Mouse (Mus musculus): ENCODE measurements around the gene Ulk3. TPM values are rescaled to one million over a fixed set of nuclear protein-coding genes. Genes with fewer than 3 reads are reported as not detected.
A peak's percentile ranks its signal among the peaks of the same experiment; 100 is the strongest.

Gene Ulk3
- total RNA-seq, 1 experiment from 2014 or later, result 3.8 TPM

- ATAC-seq (replicated peaks; ENCODE audit: insufficient number of reproducible peaks, low FRiP score, low TSS enrichment, poor library complexity, severe bottlenecking), result no peak
Observed at GRCm38 (mm10) chr9:57564609-57565008, 24.6 kb upstream of the Ulk3 start.

- ATAC-seq (replicated peaks; ENCODE audit: insufficient number of reproducible peaks, low FRiP score, low TSS enrichment, poor library complexity, severe bottlenecking), result peak; percentile 44
Observed at GRCm38 (mm10) chr9:57565741-57566221, 23.5 kb upstream of the Ulk3 start.

- ATAC-seq (replicated peaks; ENCODE audit: insufficient number of reproducible peaks, low FRiP score, low TSS enrichment, poor library complexity, severe bottlenecking), result no peak
Observed at GRCm38 (mm10) chr9:57566846-57567245, 22.4 kb upstream of the Ulk3 start.

GRCm38 (mm10) chr9:57568500-57568899 lies 20.8 kb upstream of the Ulk3 start:
- no peak for ATAC-seq (replicated peaks; ENCODE audit: insufficient number of reproducible peaks, low FRiP score, low TSS enrichment, poor library complexity, severe bottlenecking)

GRCm38 (mm10) chr9:57574397-57574796 lies 14.9 kb upstream of the Ulk3 start:
- no peak for ATAC-seq (replicated peaks; ENCODE audit: insufficient number of reproducible peaks, low FRiP score, low TSS enrichment, poor library complexity, severe bottlenecking)

- ATAC-seq (replicated peaks; ENCODE audit: insufficient number of reproducible peaks, low FRiP score, low TSS enrichment, poor library complexity, severe bottlenecking), result no peak
Observed at GRCm38 (mm10) chr9:57575577-57575976, 13.7 kb upstream of the Ulk3 start.

- 0 out of 2 replicates have a peak, but pooled peaks have one; percentile 18 for ATAC-seq (replicated peaks; ENCODE audit: insufficient number of reproducible peaks, low FRiP score, low TSS enrichment, poor library complexity, severe bottlenecking)
Observed at GRCm38 (mm10) chr9:57577144-57577849, 12.0 kb upstream of the Ulk3 start.

- no peak for ATAC-seq (replicated peaks; ENCODE audit: insufficient number of reproducible peaks, low FRiP score, low TSS enrichment, poor library complexity, severe bottlenecking)
Observed at GRCm38 (mm10) chr9:57584991-57585390, 4.3 kb upstream of the Ulk3 start.

GRCm38 (mm10) chr9:57590726-57591125 lies 1.5 kb downstream of the Ulk3 start:
- ATAC-seq (replicated peaks; ENCODE audit: insufficient number of reproducible peaks, low FRiP score, low TSS enrichment, poor library complexity, severe bottlenecking), result no peak

- no peak for ATAC-seq (replicated peaks; ENCODE audit: insufficient number of reproducible peaks, low FRiP score, low TSS enrichment, poor library complexity, severe bottlenecking)
Observed at GRCm38 (mm10) chr9:57593454-57594173, 4.4 kb downstream of the Ulk3 start.

- ATAC-seq (replicated peaks; ENCODE audit: insufficient number of reproducible peaks, low FRiP score, low TSS enrichment, poor library complexity, severe bottlenecking), result no peak
Observed at GRCm38 (mm10) chr9:57594174-57594509, 4.9 kb downstream of the Ulk3 start.

- ATAC-seq (replicated peaks; ENCODE audit: insufficient number of reproducible peaks, low FRiP score, low TSS enrichment, poor library complexity, severe bottlenecking), result no peak
Observed at GRCm38 (mm10) chr9:57597265-57597664, 8.0 kb downstream of the Ulk3 start.

GRCm38 (mm10) chr9:57597929-57598382 lies 8.7 kb downstream of the Ulk3 start:
- no peak for ATAC-seq (replicated peaks; ENCODE audit: insufficient number of reproducible peaks, low FRiP score, low TSS enrichment, poor library complexity, severe bottlenecking)

- ATAC-seq (replicated peaks; ENCODE audit: insufficient number of reproducible peaks, low FRiP score, low TSS enrichment, poor library complexity, severe bottlenecking), result no peak
Observed at GRCm38 (mm10) chr9:57598851-57599563, 9.8 kb downstream of the Ulk3 start.

GRCm38 (mm10) chr9:57600620-57601352 lies 11.5 kb downstream of the Ulk3 start:
- no peak for ATAC-seq (replicated peaks; ENCODE audit: insufficient number of reproducible peaks, low FRiP score, low TSS enrichment, poor library complexity, severe bottlenecking)

- ATAC-seq (replicated peaks; ENCODE audit: insufficient number of reproducible peaks, low FRiP score, low TSS enrichment, poor library complexity, severe bottlenecking), result no peak
Observed at GRCm38 (mm10) chr9:57601353-57601706, 12.1 kb downstream of the Ulk3 start.

GRCm38 (mm10) chr9:57602098-57602497 lies 12.8 kb downstream of the Ulk3 start:
- no peak for ATAC-seq (replicated peaks; ENCODE audit: insufficient number of reproducible peaks, low FRiP score, low TSS enrichment, poor library complexity, severe bottlenecking)

- no peak for ATAC-seq (replicated peaks; ENCODE audit: insufficient number of reproducible peaks, low FRiP score, low TSS enrichment, poor library complexity, severe bottlenecking)
Observed at GRCm38 (mm10) chr9:57604875-57605274, 15.6 kb downstream of the Ulk3 start.

GRCm38 (mm10) chr9:57605503-57605902 lies 16.3 kb downstream of the Ulk3 start:
- no peak for ATAC-seq (replicated peaks; ENCODE audit: insufficient number of reproducible peaks, low FRiP score, low TSS enrichment, poor library complexity, severe bottlenecking)

Data from monocyte, adult 5-6 weeks (primary cell).